8 mouse cellular contexts compared by ENCODE assay signal in the genomic region with DNA sequence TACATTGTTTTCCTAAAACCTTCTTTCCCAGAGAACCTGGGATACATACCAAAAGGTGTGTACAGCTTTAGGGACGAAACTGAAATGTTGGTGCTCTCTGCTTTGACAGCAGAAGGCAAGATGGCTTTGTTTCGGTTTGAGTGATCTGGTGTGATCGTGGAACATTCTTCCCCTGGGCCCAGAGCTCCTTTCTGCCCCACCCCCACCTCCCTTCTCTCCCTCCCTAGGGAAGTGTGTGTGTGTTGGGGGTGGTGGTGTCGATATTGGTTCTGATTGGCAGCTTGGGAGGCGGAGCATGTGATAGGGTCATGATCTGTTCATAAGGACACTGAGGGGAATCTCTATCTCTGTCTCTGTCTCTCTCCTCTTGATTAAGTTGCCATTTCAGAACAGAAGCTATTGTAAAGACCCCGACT.
A peak's percentile ranks its signal among the peaks of the same experiment; 100 is the strongest.
DNase-seq lines count a peak whose midpoint lies in the region; ATAC-seq and TF ChIP-seq lines count a peak whose summit lies in the region.
"Had no signal": no experiment of that assay in that cellular context is flagged by ENCODE, and none has a peak within 500 bp of the region (broad histone marks: within the 10 kb centered on the region; RNA-seq: fewer than 3 reads in every experiment).

No protein-coding gene starts in this region.

- TF ChIP-seq CTCF in left cerebral cortex, adult 2 months (IDR thresholded peaks at IDR 0.05) = no peak
- no peak for TF ChIP-seq CTCF in liver, embryonic 14.5 days (IDR thresholded peaks at IDR 0.05; ENCODE audit: low read depth)

- peak overlapping the region; percentile 29; the same call in 1 of the 2 replicates for H3K27ac ChIP-seq in left cerebral cortex, adult 2 months
- peak overlapping the region; percentile 88 for H3K27ac ChIP-seq in brown adipose tissue, adult 24 weeks (replicated peaks; ENCODE audit: low read depth, low read length)
- H3K27ac ChIP-seq in embryonic facial prominence, embryonic 15.5 days (replicated peaks) = peak overlapping the region; percentile 53; the same call in 1 of the 2 replicates
- H3K27ac ChIP-seq in liver, embryonic 14.5 days = no peak overlapping the region

- no peaks in the 10 kb centered on the region for H3K36me3 ChIP-seq in embryonic facial prominence, embryonic 15.5 days
- no peaks in the 10 kb centered on the region for H3K36me3 ChIP-seq in liver, embryonic 14.5 days (replicated peaks; ENCODE audit: control insufficient read depth, insufficient read depth, low read depth)
- H3K36me3 ChIP-seq: kidney, embryonic 15.5 days had no signal

- 0 out of 2 replicates have a peak overlapping the region, but pooled peaks have one; percentile 6 for H3K4me2 ChIP-seq in embryonic facial prominence, embryonic 15.5 days (replicated peaks)
- 0 out of 2 replicates have a peak overlapping the region, but pooled peaks have one; percentile 8 for H3K4me2 ChIP-seq in liver, embryonic 14.5 days (ENCODE audit: low read depth)
- H3K4me2 ChIP-seq: kidney, embryonic 15.5 days had no signal

- WGBS in embryonic facial prominence, embryonic 15.5 days = 46% methylated on average over 6 of the region's 6 CpGs
- WGBS in liver, embryonic 14.5 days (ENCODE audit: insufficient replicate concordance) = 39% methylated on average over 6 of the region's 6 CpGs

- no peak for DNase-seq in left cerebral cortex, adult 2 months (ENCODE audit: extremely low spot score in 1 of 2, low spot score in 2 of 2)
- DNase-seq in left cerebral cortex, postnatal 14 days (ENCODE audit: low spot score in 2 of 2) = no peak
- no peak for DNase-seq in liver, embryonic 14.5 days (ENCODE audit: low read depth in 3 of 3, low spot score in 3 of 3)
- no peak for DNase-seq in spleen, postnatal 10 days (ENCODE audit: low spot score in 2 of 2)

- intact Hi-C loops in left cerebral cortex, adult 2 months (cut with DNase I) = no loop called here
- intact Hi-C loops in left cerebral cortex, postnatal 14 days (cut with DNase I) = no loop called here

- no peak overlapping the region for H3K9ac ChIP-seq in embryonic facial prominence, embryonic 15.5 days
- no peak overlapping the region for H3K9ac ChIP-seq in liver, embryonic 14.5 days (replicated peaks)
- H3K9ac ChIP-seq: kidney, embryonic 15.5 days had no signal

- ATAC-seq in embryonic facial prominence, embryonic 15.5 days (ENCODE audit: insufficient number of reproducible peaks, low FRiP score, low TSS enrichment, low read depth) = no peak
- no peak for ATAC-seq in liver, embryonic 14.5 days (ENCODE audit: insufficient read depth)
- no peak; the same call in 1 of the 2 replicates for ATAC-seq in frontal cortex, adult (ENCODE audit: low TSS enrichment)

- no peak for TF ChIP-seq EP300 in liver, embryonic 14.5 days (IDR thresholded peaks at IDR 0.05; ENCODE audit: low read depth)

- no peaks in the 10 kb centered on the region for H3K27me3 ChIP-seq in embryonic facial prominence, embryonic 15.5 days
- H3K27me3 ChIP-seq in liver, embryonic 14.5 days (ENCODE audit: control insufficient read depth, insufficient read depth, low read length) = no peaks in the 10 kb centered on the region
- H3K27me3 ChIP-seq: kidney, embryonic 15.5 days had no signal

- peaks cover 2% of the 10 kb centered on the region; the same call in 1 of the 2 replicates for H3K4me1 ChIP-seq in brown adipose tissue, adult 24 weeks (ENCODE audit: control insufficient read depth, insufficient read depth, insufficient read length, low read length)
- H3K4me1 ChIP-seq in embryonic facial prominence, embryonic 15.5 days = peaks cover 43% of the 10 kb centered on the region
- H3K4me1 ChIP-seq in liver, embryonic 14.5 days (replicated peaks; ENCODE audit: control insufficient read depth in 2 of 2, insufficient read depth in 2 of 2, low read length in 1 of 2) = 0 out of 4 replicates have a peak, but pooled peaks cover 0 to 3% of the 10 kb centered on the region in 2 experiments

- H3K9me3 ChIP-seq in embryonic facial prominence, embryonic 15.5 days (replicated peaks) = no peaks in the 10 kb centered on the region
- H3K9me3 ChIP-seq in liver, embryonic 14.5 days (ENCODE audit: control insufficient read depth, low read length) = no peaks in the 10 kb centered on the region
- H3K9me3 ChIP-seq: kidney, embryonic 15.5 days had no signal

- H3K4me3 ChIP-seq in left cerebral cortex, adult 2 months = no peak overlapping the region
- no peak overlapping the region for H3K4me3 ChIP-seq in brown adipose tissue, adult 24 weeks (ENCODE audit: insufficient read depth, low read depth, low read length)
- H3K4me3 ChIP-seq in embryonic facial prominence, embryonic 15.5 days (replicated peaks) = no peak overlapping the region
- H3K4me3 ChIP-seq in liver, embryonic 14.5 days (ENCODE audit: insufficient read depth in 1 of 2, low read depth in 2 of 2, low read length in 2 of 2) = no peak overlapping the region
- H3K4me3 ChIP-seq: kidney, embryonic 15.5 days had no signal
